Mouse (Mus musculus): ENCODE measurements around the gene Zfp644.

Gene Zfp644

GRCm38 (mm10) chr5:106660867-106661266, 36.2 kb downstream of the Zfp644 start:
- DNase-seq (ENCODE audit: low spot score): no peak

GRCm38 (mm10) chr5:106652790-106653328, 44.2 kb downstream of the Zfp644 start:
- no peak for DNase-seq (ENCODE audit: low spot score)

- DNase-seq (ENCODE audit: low spot score): no peak
Observed at GRCm38 (mm10) chr5:106652220-106652753, 44.8 kb downstream of the Zfp644 start.

GRCm38 (mm10) chr5:106649995-106650394, 47.1 kb downstream of the Zfp644 start:
- DNase-seq (ENCODE audit: low spot score): no peak

- no peak for DNase-seq (ENCODE audit: low spot score)
Observed at GRCm38 (mm10) chr5:106649441-106649840, 47.6 kb downstream of the Zfp644 start.

- no peak for DNase-seq (ENCODE audit: low spot score)
Observed at GRCm38 (mm10) chr5:106643434-106643833, 53.7 kb downstream of the Zfp644 start.

- DNase-seq (ENCODE audit: low spot score): no peak
Observed at GRCm38 (mm10) chr5:106641876-106642275, 55.2 kb downstream of the Zfp644 start.

- no peak for DNase-seq (ENCODE audit: low spot score)
Observed at GRCm38 (mm10) chr5:106640235-106640809, 56.8 kb downstream of the Zfp644 start.

GRCm38 (mm10) chr5:106639627-106640026, 57.5 kb downstream of the Zfp644 start:
- DNase-seq (ENCODE audit: low spot score): no peak

- DNase-seq (ENCODE audit: low spot score): no peak
Observed at GRCm38 (mm10) chr5:106636423-106636946, 60.6 kb downstream of the Zfp644 start.

GRCm38 (mm10) chr5:106628369-106629149, 68.5 kb downstream of the Zfp644 start:
- no peak for DNase-seq (ENCODE audit: low spot score)

GRCm38 (mm10) chr5:106623337-106623736, 73.8 kb downstream of the Zfp644 start:
- no peak for DNase-seq (ENCODE audit: low spot score)

- no peak for DNase-seq (ENCODE audit: low spot score)
Observed at GRCm38 (mm10) chr5:106622193-106622592, 74.9 kb downstream of the Zfp644 start.

- no peak for DNase-seq (ENCODE audit: low spot score)
Observed at GRCm38 (mm10) chr5:106620446-106620845, 76.6 kb downstream of the Zfp644 start.

- DNase-seq (ENCODE audit: low spot score): no peak
Observed at GRCm38 (mm10) chr5:106615006-106615405, 82.1 kb downstream of the Zfp644 start.

GRCm38 (mm10) chr5:106614570-106614969, 82.5 kb downstream of the Zfp644 start:
- no peak for DNase-seq (ENCODE audit: low spot score)

- peak; percentile 6 for DNase-seq (ENCODE audit: low spot score)
Observed at GRCm38 (mm10) chr5:106612151-106612550, 84.9 kb downstream of the Zfp644 start.

- DNase-seq (ENCODE audit: low spot score): no peak
Observed at GRCm38 (mm10) chr5:106608798-106609197, 88.3 kb downstream of the Zfp644 start, which contains the start of gene Gm17304. Gm17304 (plus strand) TSS chr5:106609098.

- no peak for DNase-seq (ENCODE audit: low spot score)
Observed at GRCm38 (mm10) chr5:106607081-106607480, 90.0 kb downstream of the Zfp644 start.

GRCm38 (mm10) chr5:106605096-106605495, 92.0 kb downstream of the Zfp644 start:
- no peak for DNase-seq (ENCODE audit: low spot score)

- no peak for DNase-seq (ENCODE audit: low spot score)
Observed at GRCm38 (mm10) chr5:106604381-106604780, 92.7 kb downstream of the Zfp644 start.

- no peak for DNase-seq (ENCODE audit: low spot score)
Observed at GRCm38 (mm10) chr5:106599482-106599881, 97.6 kb downstream of the Zfp644 start.

- DNase-seq (ENCODE audit: low spot score): no peak
Observed at GRCm38 (mm10) chr5:106597472-106597871, 99.6 kb downstream of the Zfp644 start.

All from yolk sac, embryonic 10.5 days (tissue).